Mouse (Mus musculus) colon, adult 2 months (tissue): ENCODE data around the gene Gm45233. TPM values are rescaled to one million over a fixed set of nuclear protein-coding genes. Genes with fewer than 3 reads are reported as not detected.

Experiments used
- polyA plus RNA-seq: library from polyadenylated mRNA; depleted of rRNA; stranded (reverse); fragments of >200 nt; gene quantifications from 2 replicates; pipeline ENCODE4 v1.2.3, GENCODE M21; 2012; rRNA removed

Gene Gm45233
- polyA plus RNA-seq = 0.65 and 0.75 TPM in 2 replicates

GRCm38 (mm10) chr7:43443917-43444293 is at the start of gene Gm45233, which contains the start of gene Etfb:
Gene Gm45233, plus strand, starts transcription at chr7:43444128.
Gene Etfb, plus strand, starts transcription at chr7:43444083.

GRCm38 (mm10) chr7:43408131-43408553 is 35.8 kb upstream of the Gm45233 start, which contains the start of gene Siglecg:
Gene Siglecg, plus strand, starts transcription at chr7:43408204.

GRCm38 (mm10) chr7:43427406-43427805 is 16.5 kb upstream of the Gm45233 start, which contains the start of gene Lim2:
Gene Lim2, plus strand, starts transcription at chr7:43427670.

GRCm38 (mm10) chr7:43436341-43437255 is 7.3 kb upstream of the Gm45233 start, which contains the start of gene Nkg7:
Gene Nkg7, plus strand, starts transcription at chr7:43437073.

GRCm38 (mm10) chr7:43440482-43440881 is 3.4 kb upstream of the Gm45233 start, which contains the start of gene Cldnd2:
Gene Cldnd2, plus strand, starts transcription at chr7:43440782.

GRCm38 (mm10) chr7:43462851-43463250 is 18.9 kb downstream of the Gm45233 start, which contains the start of gene Vsig10l:
Gene Vsig10l, plus strand, starts transcription at chr7:43463151.

GRCm38 (mm10) chr7:43489631-43490125 is 45.8 kb downstream of the Gm45233 start, which contains the start of gene Iglon5:
Gene Iglon5, minus strand, starts transcription at chr7:43490075.

Other genes with a start within 250 kb of the Gm45233 start
- gene Zfp715, start 130.8 kb upstream of the Gm45233 start, polyA plus RNA-seq = 1.5 and 3.4 TPM in 2 replicates
- 2.6 and 3.5 TPM in 2 replicates for gene Siglecf, start 92.8 kb upstream of the Gm45233 start, polyA plus RNA-seq
- gene Siglecg, start 35.9 kb upstream of the Gm45233 start, polyA plus RNA-seq = 5.6 and 7.6 TPM in 2 replicates
- not detected in 2 replicates for gene Lim2, start 16.5 kb upstream of the Gm45233 start, polyA plus RNA-seq
- 1.9 and 4.9 TPM in 2 replicates for gene Nkg7, start 7.1 kb upstream of the Gm45233 start, polyA plus RNA-seq
- not detected in 2 replicates for gene Cldnd2, start 3.3 kb upstream of the Gm45233 start, polyA plus RNA-seq
- gene Etfb, start within 50 bp of the Gm45233 start, polyA plus RNA-seq = 101 and 105 TPM in 2 replicates
- 6.9 and 7.2 TPM in 2 replicates for gene Vsig10l, start 19.0 kb downstream of the Gm45233 start, polyA plus RNA-seq
- gene Iglon5, start 45.9 kb downstream of the Gm45233 start, polyA plus RNA-seq = 3.8 and 4.3 TPM in 2 replicates
- not detected in 2 replicates for gene 4931406B18Rik, start 61.8 kb downstream of the Gm45233 start, polyA plus RNA-seq
- 5.0 and 5.9 TPM in 2 replicates for gene Cd33, start 100.3 kb downstream of the Gm45233 start, polyA plus RNA-seq
- gene Zfp658, start 118.1 kb downstream of the Gm45233 start, polyA plus RNA-seq = 0.43 and 1.1 TPM in 2 replicates
- gene Zfp719, start 135.5 kb downstream of the Gm45233 start, polyA plus RNA-seq = 0.48 and 0.83 TPM in 2 replicates
- not detected in 2 replicates for gene Zfp819, start 163.0 kb downstream of the Gm45233 start, polyA plus RNA-seq
- 4.5 and 5.2 TPM in 2 replicates for gene Ceacam18, start 190.6 kb downstream of the Gm45233 start, polyA plus RNA-seq
- 2.0 TPM in 2 replicates for gene Siglece, start 216.0 kb downstream of the Gm45233 start, polyA plus RNA-seq
- 17.9 and 19.5 TPM in 2 replicates for gene Ctu1, start 227.9 kb downstream of the Gm45233 start, polyA plus RNA-seq
- gene Klk14, start 246.3 kb downstream of the Gm45233 start, polyA plus RNA-seq = 0.12 and 0.40 TPM in 2 replicates